Mouse (Mus musculus): ENCODE results near the gene Smc1b.
"Not testable (repeated sequence)": the region's sequence is repeated elsewhere in the genome, so short reads cannot be mapped to it uniquely, and the experiment has no call there.

Gene Smc1b

GRCm38 (mm10) chr15:85085641-85086040 lies 46.1 kb downstream of the Smc1b start:
- no peak for DNase-seq

GRCm38 (mm10) chr15:85072651-85073050 lies 59.1 kb downstream of the Smc1b start:
- peak; percentile 66 for DNase-seq

GRCm38 (mm10) chr15:85070561-85070960 lies 61.2 kb downstream of the Smc1b start:
- DNase-seq = peak; percentile 72

GRCm38 (mm10) chr15:85063421-85063820 lies 68.3 kb downstream of the Smc1b start:
- no peak for DNase-seq

GRCm38 (mm10) chr15:85055186-85055585 lies 76.6 kb downstream of the Smc1b start:
- no peak for DNase-seq

- DNase-seq = no peak
These were observed 77.7 kb downstream of the Smc1b start for GRCm38 (mm10) chr15:85054098-85054497.

- no peak for DNase-seq
These were observed 82.0 kb downstream of the Smc1b start for GRCm38 (mm10) chr15:85049758-85050157.

GRCm38 (mm10) chr15:85047865-85048264 lies 83.9 kb downstream of the Smc1b start:
- no peak for DNase-seq

- DNase-seq = no peak
These were observed 85.4 kb downstream of the Smc1b start for GRCm38 (mm10) chr15:85046230-85046950.

- DNase-seq = no peak
These were observed 88.0 kb downstream of the Smc1b start for GRCm38 (mm10) chr15:85043761-85044160.

GRCm38 (mm10) chr15:85043116-85043515 lies 88.6 kb downstream of the Smc1b start:
- DNase-seq = no peak

GRCm38 (mm10) chr15:85042361-85042954 lies 89.3 kb downstream of the Smc1b start:
- peak; percentile 63 for DNase-seq

- no peak for DNase-seq
These were observed 90.1 kb downstream of the Smc1b start for GRCm38 (mm10) chr15:85041546-85042225.

GRCm38 (mm10) chr15:85037343-85037690 lies 94.4 kb downstream of the Smc1b start:
- DNase-seq = no peak

GRCm38 (mm10) chr15:85036566-85037342 lies 95.0 kb downstream of the Smc1b start:
- peak; percentile 99 for DNase-seq

GRCm38 (mm10) chr15:85033916-85034315 lies 97.8 kb downstream of the Smc1b start:
- DNase-seq = peak; percentile 45

- peak; percentile 28 for DNase-seq
These were observed 99.9 kb downstream of the Smc1b start for GRCm38 (mm10) chr15:85031866-85032265.

GRCm38 (mm10) chr15:85030643-85031042 lies 101.1 kb downstream of the Smc1b start:
- not testable (repeated sequence) for DNase-seq

GRCm38 (mm10) chr15:85028648-85029047 lies 103.1 kb downstream of the Smc1b start, which contains the start of gene Fam118a:
Gene Fam118a (plus strand): TSS chr15:85028948.
- DNase-seq = not testable (repeated sequence)

GRCm38 (mm10) chr15:85027740-85028139 lies 104.0 kb downstream of the Smc1b start:
- no peak for DNase-seq

GRCm38 (mm10) chr15:85026197-85026596 lies 105.6 kb downstream of the Smc1b start:
- DNase-seq = no peak

GRCm38 (mm10) chr15:85022211-85022610 lies 109.6 kb downstream of the Smc1b start:
- DNase-seq = no peak
